Mouse (Mus musculus) intestine, embryonic 16.5 days (tissue): ENCODE results near the gene Mgmt. TPM values are rescaled to one million over a fixed set of nuclear protein-coding genes. Genes with fewer than 3 reads are reported as not detected.

Experiments used
- ATAC-seq: fragments of 200-750 bp; cut with Nextera tagmentation; 2 replicates; pipeline ENCODE4 v1.8.0; 2017; ENCODE audit warnings: moderate TSS enrichment, moderate library complexity
- H3K27ac ChIP-seq: fragments of 300-500 bp; sonication (generic); 2 replicates; pipeline ENCODE4 v1.5.1; 2014; ENCODE audit warnings: mild to moderate bottlenecking, low read length
- H3K27me3 ChIP-seq: fragments of 300-500 bp; sonication (generic); replicated peaks from 2 replicates; pipeline ENCODE4 v1.6.1; 2014; ENCODE audit warnings: low read length, control low read depth, mixed read lengths; ENCODE audit not compliant: control insufficient read depth, insufficient read depth
- H3K36me3 ChIP-seq: fragments of 300-500 bp; sonication (generic); 2 replicates; pipeline ENCODE4 v1.6.1; 2014; ENCODE audit warnings: low read length, control low read depth; ENCODE audit not compliant: control insufficient read depth, insufficient read depth
- H3K4me1 ChIP-seq: fragments of 300-500 bp; sonication (generic); 2 replicates; pipeline ENCODE4 v1.6.1; 2014; ENCODE audit warnings: low read length, control low read depth, mixed read lengths; ENCODE audit not compliant: control insufficient read depth, insufficient read depth
- H3K4me2 ChIP-seq: fragments of 300-500 bp; sonication (generic); 2 replicates; pipeline ENCODE4 v1.6.1; 2014; ENCODE audit warnings: low read depth, low read length, control low read depth
- H3K4me3 ChIP-seq: fragments of 300-500 bp; sonication (generic); 2 replicates; pipeline ENCODE4 v1.5.1; 2014; ENCODE audit warnings: mild to moderate bottlenecking, low read length
- H3K9ac ChIP-seq: fragments of 300-500 bp; sonication (generic); 2 replicates; pipeline ENCODE4 v1.6.1; 2014; ENCODE audit warnings: low read depth, low read length
- H3K9me3 ChIP-seq: fragments of 300-500 bp; sonication (generic); 2 replicates; pipeline ENCODE4 v1.6.1; 2016; ENCODE audit warnings: low read length, control low read depth; ENCODE audit not compliant: control insufficient read depth
- WGBS: fragments of 180-500 bp; shearing (Covaris S2); extraction: QIAGEN DNeasy Blood & Tissue Kit; methylation state at CpG from one replicate; pipeline ENCODE4 v1.1.7; 2014; 5-methylcytosine and 5-hydroxymethylcytosine counted together
- polyA plus RNA-seq: library from polyadenylated mRNA; unstranded; fragments of >200 nt; fragmentation: Nextera tagmentation; extraction: Ambion mirVana; gene quantifications from 2 replicates; pipeline ENCODE4 v1.2.1, GENCODE M21; 2015

Gene Mgmt
- polyA plus RNA-seq, 1 experiment from 2014 or later, result 5.9 TPM

DNA sequence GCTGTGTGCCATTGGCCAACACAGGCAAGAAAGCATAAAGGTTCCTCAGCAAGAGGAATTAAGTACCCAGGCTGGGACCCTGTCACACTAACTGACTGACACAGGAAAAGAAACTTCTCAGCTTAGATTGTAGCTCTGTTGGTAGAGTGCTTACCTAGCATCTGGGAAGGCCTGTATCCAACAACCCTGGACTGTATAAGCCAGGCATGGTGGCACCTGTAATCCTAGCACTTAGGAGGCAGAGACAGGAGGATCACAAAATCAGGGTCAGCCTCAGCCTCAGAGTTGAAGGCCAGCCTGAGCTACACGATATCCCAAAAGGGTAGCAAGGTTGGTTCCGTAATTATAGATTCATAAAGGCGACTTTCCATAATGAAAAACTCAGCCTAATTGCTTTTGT lies 140.6 kb downstream of the Mgmt start:
- Histone ChIP-seq H3K36me3 (no peaks in the 10 kb centered on the region), H3K27me3 (no peaks in the 10 kb centered on the region), H3K9ac (no peak overlapping the region), H3K4me3 (no peak overlapping the region), H3K27ac (no peak overlapping the region), H3K4me2 (no peak overlapping the region), H3K4me1 (0 out of 2 replicates have a peak, but pooled peaks cover 5% of the 10 kb centered on the region), H3K9me3 (no peaks in the 10 kb centered on the region)
- WGBS, result 93% methylated on average over 3 of the region's 3 CpGs
- ATAC-seq, result no peak

DNA sequence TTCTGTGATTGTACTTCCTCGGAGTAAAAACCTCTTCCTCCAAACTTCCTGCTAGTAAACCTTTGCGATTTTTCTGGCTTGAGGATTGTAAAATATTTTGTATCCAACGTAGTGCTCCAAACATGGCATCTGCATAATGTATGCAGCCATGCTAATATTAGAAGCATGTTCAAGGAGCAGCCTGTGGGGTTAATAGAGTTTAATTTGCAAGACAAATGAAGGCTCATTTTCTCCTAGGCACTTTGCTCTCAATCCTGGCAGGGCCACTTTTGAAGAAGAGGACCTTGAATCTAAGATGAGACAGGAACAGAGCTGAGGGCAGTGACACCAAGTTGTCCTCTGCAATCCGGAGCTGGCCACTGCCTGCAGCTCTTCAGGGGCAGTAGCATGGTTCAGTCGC lies 141.5 kb downstream of the Mgmt start:
- no peak overlapping the region for H3K9ac ChIP-seq
- ATAC-seq, result no peak
- no peak overlapping the region for H3K27ac ChIP-seq
- H3K9me3 ChIP-seq, result no peaks in the 10 kb centered on the region
- H3K27me3 ChIP-seq, result no peaks in the 10 kb centered on the region
- 62% methylated on average over 5 of the region's 5 CpGs for WGBS
- H3K4me1 ChIP-seq, result 0 out of 2 replicates have a peak, but pooled peaks cover 5% of the 10 kb centered on the region
- no peak overlapping the region for H3K4me3 ChIP-seq
- H3K4me2 ChIP-seq, result no peak overlapping the region
- no peaks in the 10 kb centered on the region for H3K36me3 ChIP-seq

DNA sequence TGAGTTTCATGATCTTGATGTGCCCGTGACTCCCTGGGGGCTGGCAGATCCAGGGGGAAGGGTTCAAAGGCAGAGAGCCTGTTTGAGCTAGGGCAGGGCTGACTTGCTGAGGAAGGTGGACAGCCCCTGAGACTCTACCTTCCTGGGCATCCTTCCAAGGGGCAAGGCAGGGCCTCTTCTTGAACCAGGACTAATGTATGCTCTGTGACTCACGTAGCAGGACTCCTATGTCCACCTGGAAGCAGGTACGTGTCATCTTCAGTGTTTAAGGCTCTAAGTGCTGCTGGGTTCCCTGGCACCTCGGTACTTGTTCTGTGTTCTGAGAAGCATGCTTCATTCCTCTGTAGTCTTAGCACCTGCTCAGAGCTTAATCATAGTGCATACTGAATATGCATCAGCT lies 143.1 kb downstream of the Mgmt start:
- H3K27me3 ChIP-seq, result no peaks in the 10 kb centered on the region
- H3K36me3 ChIP-seq, result no peaks in the 10 kb centered on the region
- H3K4me1 ChIP-seq, result 0 out of 2 replicates have a peak, but pooled peaks cover 5% of the 10 kb centered on the region
- ATAC-seq, result no peak
- H3K4me3 ChIP-seq, result no peak overlapping the region
- H3K9ac ChIP-seq, result no peak overlapping the region
- H3K4me2 ChIP-seq, result no peak overlapping the region
- no peak overlapping the region for H3K27ac ChIP-seq
- 75% methylated on average over 4 of the region's 4 CpGs for WGBS
- H3K9me3 ChIP-seq, result no peaks in the 10 kb centered on the region

DNA sequence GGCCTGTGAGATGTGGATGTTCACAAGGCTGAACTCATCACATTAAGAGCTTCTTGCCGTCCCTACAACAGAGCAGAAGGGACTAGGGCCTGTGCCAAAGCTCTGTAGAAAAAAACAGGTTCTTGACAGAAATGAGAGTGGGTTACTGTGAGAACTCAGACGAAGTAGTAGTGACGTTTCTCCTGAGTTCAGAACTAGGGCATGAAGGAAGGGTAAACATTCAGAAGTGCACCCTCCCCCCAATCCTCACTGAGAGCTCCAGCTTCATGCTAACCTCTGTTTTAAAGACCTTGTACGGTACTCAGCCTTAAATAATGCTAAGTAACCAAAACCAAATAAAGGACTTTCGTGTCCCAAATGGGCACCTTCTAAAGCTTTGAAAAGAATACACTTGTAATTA lies 143.5 kb downstream of the Mgmt start:
- H3K4me1 ChIP-seq, result 0 out of 2 replicates have a peak, but pooled peaks cover 5% of the 10 kb centered on the region
- 41% methylated on average over 5 of the region's 5 CpGs for WGBS
- ATAC-seq, result no peak
- no peak overlapping the region for H3K4me2 ChIP-seq
- H3K9ac ChIP-seq, result no peak overlapping the region
- no peaks in the 10 kb centered on the region for H3K9me3 ChIP-seq
- no peaks in the 10 kb centered on the region for H3K27me3 ChIP-seq
- no peak overlapping the region for H3K4me3 ChIP-seq
- H3K27ac ChIP-seq, result no peak overlapping the region
- H3K36me3 ChIP-seq, result no peaks in the 10 kb centered on the region

DNA sequence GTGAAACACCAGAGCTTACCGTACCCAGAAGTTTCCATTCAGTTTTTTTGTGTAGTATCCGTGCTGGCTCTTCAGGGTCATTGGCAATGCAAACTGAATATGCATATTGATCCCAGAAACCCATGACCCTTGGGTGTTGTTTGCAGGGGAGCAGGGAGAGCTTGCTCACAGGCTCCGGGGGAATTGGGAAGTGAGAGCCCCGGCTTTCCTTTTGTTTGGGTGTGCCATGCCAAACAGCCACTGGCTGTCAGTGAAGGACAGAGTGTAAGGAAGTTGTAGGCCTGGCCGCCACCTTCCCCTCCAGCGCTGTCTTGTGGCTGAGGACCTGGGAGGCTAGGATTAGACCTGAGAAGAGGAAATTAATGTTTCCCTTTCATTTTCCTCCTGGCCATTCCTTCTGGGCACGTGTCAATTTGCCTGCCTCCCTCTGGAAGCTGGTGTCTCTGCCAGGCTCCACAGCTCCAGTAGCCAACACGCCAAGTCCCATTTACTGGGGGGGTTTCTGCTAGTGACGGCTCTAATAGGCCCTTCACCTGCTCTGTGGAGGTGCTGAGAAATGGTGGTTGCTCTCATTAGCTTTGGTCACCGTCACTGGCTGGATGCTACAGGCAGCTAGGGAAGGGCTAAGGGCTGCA lies 144.0 kb downstream of the Mgmt start:
- Histone ChIP-seq H3K4me3 (no peak overlapping the region), H3K27me3 (no peaks in the 10 kb centered on the region), H3K9me3 (no peaks in the 10 kb centered on the region), H3K27ac (no peak overlapping the region), H3K4me1 (0 out of 2 replicates have a peak, but pooled peaks cover 5% of the 10 kb centered on the region), H3K36me3 (no peaks in the 10 kb centered on the region), H3K9ac (no peak overlapping the region), H3K4me2 (no peak overlapping the region)
- ATAC-seq, result no peak
- whole genome bisulfite sequencing, result 64% methylated on average over 10 of the region's 10 CpGs

DNA sequence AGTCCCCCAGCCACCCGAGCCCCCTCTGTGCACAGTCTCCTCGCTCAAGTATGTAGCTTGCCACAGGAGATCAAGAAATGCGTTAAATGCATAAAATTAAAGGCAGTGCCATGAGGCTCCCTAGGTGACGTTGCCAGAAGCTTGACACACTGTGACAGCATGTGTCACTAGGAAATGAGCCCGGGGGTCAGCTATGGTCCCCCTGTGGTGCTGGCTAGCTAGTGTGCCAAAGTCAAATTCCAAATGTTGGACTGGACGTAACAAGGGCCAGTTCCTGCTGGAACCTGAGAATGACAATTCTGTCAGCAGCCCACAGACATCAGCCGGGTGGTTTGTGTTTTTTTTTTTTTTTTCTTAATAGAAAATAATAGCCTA lies 144.5 kb downstream of the Mgmt start:
- 87% methylated on average over 7 of the region's 7 CpGs for WGBS

DNA sequence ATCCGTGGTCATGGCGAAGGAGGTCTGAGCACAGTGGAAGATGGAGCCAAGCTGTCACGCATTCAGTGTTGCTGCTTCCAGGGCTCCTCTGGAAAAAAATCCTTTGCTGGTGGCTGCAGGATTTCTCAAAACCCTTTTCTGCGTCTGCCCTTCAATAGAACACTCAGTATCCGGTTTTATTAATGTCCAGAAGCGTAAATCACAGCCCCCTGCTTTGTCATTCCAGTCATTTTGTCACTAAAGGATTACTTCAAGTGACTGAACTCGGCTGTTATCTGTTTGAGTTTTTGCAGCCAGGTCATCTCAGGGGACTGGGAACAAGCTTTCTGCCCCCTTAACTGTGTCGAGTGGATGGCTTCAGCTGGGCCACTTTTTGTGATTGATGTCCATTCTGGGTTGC lies 146.2 kb downstream of the Mgmt start:
- no peaks in the 10 kb centered on the region for H3K36me3 ChIP-seq
- no peak for ATAC-seq
- H3K27ac ChIP-seq, result no peak overlapping the region
- no peaks in the 10 kb centered on the region for H3K27me3 ChIP-seq
- no peak overlapping the region for H3K4me2 ChIP-seq
- no peak overlapping the region for H3K9ac ChIP-seq
- 36% methylated on average over 8 of the region's 8 CpGs for WGBS
- H3K4me3 ChIP-seq, result no peak overlapping the region
- H3K4me1 ChIP-seq, result 0 out of 2 replicates have a peak, but pooled peaks cover 5% of the 10 kb centered on the region
- H3K9me3 ChIP-seq, result no peaks in the 10 kb centered on the region

More for the DNA sequence above, 144.5 kb downstream of the Mgmt start:
- Histone ChIP-seq H3K36me3 (no peaks in the 10 kb centered on the region), H3K9me3 (no peaks in the 10 kb centered on the region), H3K9ac (no peak overlapping the region), H3K27ac (no peak overlapping the region), H3K4me3 (no peak overlapping the region), H3K27me3 (no peaks in the 10 kb centered on the region), H3K4me1 (0 out of 2 replicates have a peak, but pooled peaks cover 5% of the 10 kb centered on the region), H3K4me2 (no peak overlapping the region)
- ATAC-seq, result no peak

DNA sequence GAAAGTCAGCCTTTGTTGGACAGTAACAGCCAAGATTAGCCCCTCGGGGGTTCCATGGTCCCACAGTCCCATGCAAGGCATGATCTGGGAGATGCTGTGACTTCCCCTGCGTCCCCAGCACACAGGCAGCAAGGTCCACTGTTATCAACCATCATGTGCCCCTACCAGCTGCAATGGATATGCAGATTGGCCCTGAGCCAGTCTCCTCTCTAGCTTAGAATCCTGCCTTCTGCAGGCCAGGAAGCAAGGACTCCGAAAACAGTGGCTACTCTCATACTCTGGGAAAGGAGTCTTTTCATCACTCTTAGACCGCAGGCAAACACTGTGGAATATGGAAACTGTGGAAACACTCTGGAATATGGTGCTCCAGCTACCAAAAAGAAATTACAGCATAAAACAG lies 152.5 kb downstream of the Mgmt start:
- ATAC-seq, result no peak
- H3K27ac ChIP-seq, result no peak overlapping the region
- H3K27me3 ChIP-seq, result no peaks in the 10 kb centered on the region
- no peaks in the 10 kb centered on the region for H3K36me3 ChIP-seq
- H3K9ac ChIP-seq, result no peak overlapping the region
- H3K4me1 ChIP-seq, result peaks cover 2% of the 10 kb centered on the region; the same call in 1 of the 2 replicates
- 91% methylated on average over 4 of the region's 4 CpGs for WGBS
- no peak overlapping the region for H3K4me2 ChIP-seq
- H3K4me3 ChIP-seq, result no peak overlapping the region
- H3K9me3 ChIP-seq, result no peaks in the 10 kb centered on the region

DNA sequence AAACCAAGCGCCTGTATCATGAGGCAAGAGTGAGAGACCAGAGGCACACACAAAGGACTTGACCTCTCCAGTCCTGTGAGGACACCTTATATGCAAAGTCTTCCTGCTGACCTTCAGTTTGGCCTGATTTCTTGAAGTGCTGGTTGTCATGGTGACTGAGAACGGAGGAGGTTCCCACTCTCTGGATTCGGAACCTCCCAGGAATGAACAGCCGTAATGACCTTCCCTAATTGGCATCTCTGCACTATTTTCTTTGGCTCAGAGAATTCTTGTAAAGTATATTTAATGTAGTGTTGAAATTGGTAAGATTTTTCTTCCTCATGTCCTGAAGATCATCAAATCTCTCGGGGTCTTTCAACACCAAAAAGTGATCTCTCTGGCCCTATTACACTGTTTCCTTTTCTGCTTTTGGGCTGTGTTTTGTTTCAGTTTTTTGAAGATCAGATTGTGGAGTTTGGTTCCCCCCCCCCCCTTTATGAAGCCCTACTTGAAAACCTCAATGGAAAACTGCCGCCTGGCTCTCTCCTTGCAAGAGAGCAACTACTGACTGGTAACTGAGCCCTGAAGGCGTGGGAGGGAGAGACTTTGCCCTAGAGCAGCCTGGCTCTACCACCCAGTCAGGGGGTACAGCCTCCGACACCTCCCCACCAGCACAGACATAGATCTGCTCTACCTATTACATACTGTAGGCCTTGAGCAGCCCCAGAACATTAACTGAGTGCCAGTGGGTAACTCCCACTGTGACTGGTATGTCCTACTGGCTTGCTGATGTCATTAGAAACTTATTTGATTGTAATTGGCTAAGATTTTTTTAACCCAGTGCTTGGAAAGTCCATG lies 153.9 kb downstream of the Mgmt start:
- no peak for ATAC-seq

More for the DNA sequence above, 153.9 kb downstream of the Mgmt start:
- H3K4me2 ChIP-seq, result no peak overlapping the region
- H3K27ac ChIP-seq, result no peak overlapping the region
- no peak overlapping the region for H3K9ac ChIP-seq
- 74% methylated on average over 8 of the region's 8 CpGs for WGBS
- no peaks in the 10 kb centered on the region for H3K27me3 ChIP-seq
- H3K36me3 ChIP-seq, result no peaks in the 10 kb centered on the region
- H3K9me3 ChIP-seq, result no peaks in the 10 kb centered on the region
- H3K4me3 ChIP-seq, result no peak overlapping the region
- H3K4me1 ChIP-seq, result peaks cover 2% of the 10 kb centered on the region; the same call in 1 of the 2 replicates
